In the genomic region with DNA sequence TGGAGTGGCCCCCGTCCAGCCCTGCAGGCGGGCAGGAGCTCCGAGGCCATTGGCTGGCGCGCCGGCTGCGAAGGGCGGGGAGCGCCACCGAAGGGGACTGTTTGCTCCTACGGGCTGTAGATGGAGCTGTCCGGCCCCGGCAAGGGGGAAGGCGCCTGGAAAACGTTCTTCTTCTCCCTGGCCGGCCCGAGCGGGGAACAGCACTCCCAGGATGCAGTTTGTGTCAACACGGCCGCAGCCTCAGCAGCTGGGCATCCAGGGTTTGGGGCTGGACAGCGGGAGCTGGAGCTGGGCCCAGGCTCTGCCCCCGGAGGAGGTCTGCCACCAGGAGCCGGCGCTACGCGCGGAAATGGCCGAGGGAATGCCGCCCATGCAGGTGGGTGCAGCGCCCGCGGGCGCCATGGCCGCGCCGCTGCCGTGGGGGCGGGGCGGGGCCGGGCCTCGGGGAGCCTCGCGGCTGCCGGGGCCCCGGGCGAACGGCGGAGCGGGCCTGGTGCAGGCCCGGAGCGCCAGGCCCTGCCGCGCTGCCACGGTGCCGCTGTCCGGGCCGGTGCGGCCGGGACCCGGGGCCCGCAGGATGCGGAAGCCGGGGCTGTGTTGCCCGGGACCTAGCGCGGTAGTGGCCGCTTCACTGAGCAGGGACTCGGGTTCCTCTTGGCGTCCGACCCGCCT, we compare ENCODE assay signal across 8 mouse cellular contexts. TPM values are rescaled to one million over a fixed set of nuclear protein-coding genes. Genes with fewer than 3 reads are reported as not detected.
A peak's percentile ranks its signal among the peaks of the same experiment; 100 is the strongest.
DNase-seq lines count a peak whose midpoint lies in the region; ATAC-seq lines count a peak whose summit lies in the region.

No protein-coding gene starts in this region.

- peaks cover 30% of the 10 kb centered on the region; the same call in 1 of the 2 replicates for H3K79me2 ChIP-seq in macrophage (ENCODE audit: inconsistent target)

- H3K4me1 ChIP-seq in hindbrain, embryonic 16.5 days (ENCODE audit: control insufficient read depth, insufficient read depth, low read depth, low read length), result peaks cover 16% of the 10 kb centered on the region

- peak overlapping the region; percentile 97 for H3K9ac ChIP-seq in hindbrain, embryonic 16.5 days (ENCODE audit: low read depth, low read length)

- peak; percentile 97 for ATAC-seq in hindbrain, embryonic 16.5 days

- no peaks in the 10 kb centered on the region for H3K27me3 ChIP-seq in hindbrain, embryonic 16.5 days (replicated peaks; ENCODE audit: control insufficient read depth, insufficient read depth, low read length)

- H3K4me2 ChIP-seq in hindbrain, embryonic 16.5 days (ENCODE audit: low read length), result peak overlapping the region; percentile 75

- peaks cover 12% of the 10 kb centered on the region for H3K36me3 ChIP-seq in hindbrain, embryonic 16.5 days (ENCODE audit: control insufficient read depth, insufficient read depth, low read length)
- peaks cover 16% of the 10 kb centered on the region for H3K36me3 ChIP-seq in macrophage (ENCODE audit: inconsistent target)

- peak; percentile 90 for DNase-seq in R1 (ENCODE audit: low read depth, low spot score)
- peak; percentile 95 to 96 for DNase-seq in cerebellum, postnatal 25 days
- peak; percentile 91 to 92 for DNase-seq in frontal cortex, postnatal 36 days (ENCODE audit: low spot score in 2 of 2)
- DNase-seq in left cerebral cortex, adult 18-20 months (ENCODE audit: low spot score in 2 of 2), result peak; percentile 84 to 92
- DNase-seq in right cerebral cortex, adult 18-20 months, result peak; percentile 92
- DNase-seq in urinary bladder, postnatal 10 days (ENCODE audit: low spot score), result peak; percentile 66

- H3K9me3 ChIP-seq in hindbrain, embryonic 16.5 days (ENCODE audit: control insufficient read depth, low read length), result no peaks in the 10 kb centered on the region

- under 1% methylated on average over 59 of the region's 71 CpGs for WGBS in hindbrain, embryonic 16.5 days
- under 1% methylated on average over 58 of the region's 71 CpGs for WGBS in macrophage (ENCODE audit: missing documents)

- H3K27ac ChIP-seq in hindbrain, embryonic 16.5 days (ENCODE audit: low read depth, low read length), result peak overlapping the region; percentile 96
- H3K27ac ChIP-seq in macrophage, result peak overlapping the region; percentile 59

- H3K4me3 ChIP-seq in hindbrain, embryonic 16.5 days (ENCODE audit: low read length), result peak overlapping the region; percentile 89
- H3K4me3 ChIP-seq in macrophage (ENCODE audit: inconsistent target), result peak overlapping the region; percentile 71

RNA-seq across cellular contexts. Expression of gene Zfp282, which starts 0.6 kb away (rescaled TPM):
- polyA plus RNA-seq in hindbrain, embryonic 16.5 days (2015; fragmentation: Nextera tagmentation; extraction: Ambion mirVana), result 20.9 and 22.9 TPM in 2 replicates
- total RNA-seq in left cerebral cortex, adult 18-20 months (2021), result 10 to 100 TPM; 10.5 to 11.1 TPM
- total RNA-seq in macrophage (2018; cell fraction: chromatin; rRNA removed), result 10 to 100 TPM in 20 of 26 experiments, 1 to 10 TPM in 6; 5.7 to 45.6 (median 21.2) TPM
- 10 to 100 TPM in 1 of 26 experiments, 1 to 10 TPM in 25; 1.9 to 10.4 (median 7.0) TPM for total RNA-seq in macrophage (2018; cell fraction: cytosol; rRNA removed)
- 10 to 100 TPM in 15 of 26 experiments, 1 to 10 TPM in 11; 4.3 to 26.4 (median 11.0) TPM for total RNA-seq in macrophage (2018; cell fraction: nucleus; rRNA removed)
- polyA plus RNA-seq in macrophage (2018), result 5.5 to 7.3 TPM (median 6.7 TPM) in 3 replicates

RNA-seq across cellular contexts. Expression of gene Zfp398, which starts 42.1 kb away (rescaled TPM):
- polyA plus RNA-seq in hindbrain, embryonic 16.5 days (2015; fragmentation: Nextera tagmentation; extraction: Ambion mirVana), result 16.5 and 16.8 TPM in 2 replicates
- 10 to 100 TPM; 21.0 to 21.3 TPM for total RNA-seq in left cerebral cortex, adult 18-20 months (2021)
- 10 to 100 TPM in 21 of 26 experiments, 1 to 10 TPM in 5; 4.7 to 66.4 (median 22.5) TPM for total RNA-seq in macrophage (2018; cell fraction: chromatin; rRNA removed)
- total RNA-seq in macrophage (2018; cell fraction: cytosol; rRNA removed), result 1 to 10 TPM in 24 of 26 experiments, under 1 TPM in 2; 0.91 to 8.0 (median 4.6) TPM
- total RNA-seq in macrophage (2018; cell fraction: nucleus; rRNA removed), result 10 to 100 TPM in 17 of 26 experiments, 1 to 10 TPM in 9; 2.4 to 48.1 (median 12.6) TPM
- 3.7 to 4.5 TPM (median 4.4 TPM) in 3 replicates for polyA plus RNA-seq in macrophage (2018)

RNA-seq across cellular contexts. Expression of gene Zfp212, which starts 42.7 kb away (rescaled TPM):
- 13.9 and 15.3 TPM in 2 replicates for polyA plus RNA-seq in hindbrain, embryonic 16.5 days (2015; fragmentation: Nextera tagmentation; extraction: Ambion mirVana)
- 10 to 100 TPM; 17.0 to 18.3 TPM for total RNA-seq in left cerebral cortex, adult 18-20 months (2021)
- total RNA-seq in macrophage (2018; cell fraction: chromatin; rRNA removed), result 10 to 100 TPM in 18 of 26 experiments, 1 to 10 TPM in 8; 3.4 to 20.2 (median 13.9) TPM
- total RNA-seq in macrophage (2018; cell fraction: cytosol; rRNA removed), result 10 to 100 TPM in 1 of 26 experiments, 1 to 10 TPM in 25; 3.5 to 11.1 (median 7.1) TPM
- 10 to 100 TPM in 15 of 26 experiments, 1 to 10 TPM in 11; 6.6 to 18.5 (median 10.6) TPM for total RNA-seq in macrophage (2018; cell fraction: nucleus; rRNA removed)
- 5.3 to 8.4 TPM (median 5.9 TPM) in 3 replicates for polyA plus RNA-seq in macrophage (2018)

RNA-seq across cellular contexts. Expression of gene Zfp786, which starts 46.9 kb away (rescaled TPM):
- polyA plus RNA-seq in hindbrain, embryonic 16.5 days (2015; fragmentation: Nextera tagmentation; extraction: Ambion mirVana), result 13.9 and 15.7 TPM in 2 replicates
- total RNA-seq in left cerebral cortex, adult 18-20 months (2021), result 1 to 10 TPM; 5.2 to 6.2 TPM
- 1 to 10 TPM in 2 of 26 experiments, under 1 TPM in 10, not detected in 14; 0.22 to 2.0 (median 0.58) TPM for total RNA-seq in macrophage (2018; cell fraction: chromatin; rRNA removed)
- total RNA-seq in macrophage (2018; cell fraction: cytosol; rRNA removed), result under 1 TPM in 16 of 26 experiments, not detected in 10; 0.03 to 0.24 (median 0.10) TPM
- total RNA-seq in macrophage (2018; cell fraction: nucleus; rRNA removed), result 1 to 10 TPM in 1 of 26 experiments, under 1 TPM in 6, not detected in 19; 0.18 to 1.9 (median 0.40) TPM
- 0.09 to 0.28 TPM in 2 of 3 replicates, not detected in the other for polyA plus RNA-seq in macrophage (2018)

Comparison
In these comparisons a context has a peak if more than half of its experiments do, and no peak if none do; other contexts are left out.
1. Peak in every context shown above with its lines: DNase-seq, ATAC-seq, H3K4me3 ChIP-seq and H3K27ac ChIP-seq.